Mouse (Mus musculus) cerebellum, postnatal 10 days (tissue): ENCODE data around the gene Cyfip1.
"Not testable (repeated sequence)": the region's sequence is repeated elsewhere in the genome, so short reads cannot be mapped to it uniquely, and the experiment has no call there.

Experiments used
- DNase-seq, 2 experiments: peaks; one replicate each; pipeline ENCODE4 v3.0.0; 2021; ENCODE audit warnings: mixed read lengths in 2 of 2

The Cyfip1 gene

DNA sequence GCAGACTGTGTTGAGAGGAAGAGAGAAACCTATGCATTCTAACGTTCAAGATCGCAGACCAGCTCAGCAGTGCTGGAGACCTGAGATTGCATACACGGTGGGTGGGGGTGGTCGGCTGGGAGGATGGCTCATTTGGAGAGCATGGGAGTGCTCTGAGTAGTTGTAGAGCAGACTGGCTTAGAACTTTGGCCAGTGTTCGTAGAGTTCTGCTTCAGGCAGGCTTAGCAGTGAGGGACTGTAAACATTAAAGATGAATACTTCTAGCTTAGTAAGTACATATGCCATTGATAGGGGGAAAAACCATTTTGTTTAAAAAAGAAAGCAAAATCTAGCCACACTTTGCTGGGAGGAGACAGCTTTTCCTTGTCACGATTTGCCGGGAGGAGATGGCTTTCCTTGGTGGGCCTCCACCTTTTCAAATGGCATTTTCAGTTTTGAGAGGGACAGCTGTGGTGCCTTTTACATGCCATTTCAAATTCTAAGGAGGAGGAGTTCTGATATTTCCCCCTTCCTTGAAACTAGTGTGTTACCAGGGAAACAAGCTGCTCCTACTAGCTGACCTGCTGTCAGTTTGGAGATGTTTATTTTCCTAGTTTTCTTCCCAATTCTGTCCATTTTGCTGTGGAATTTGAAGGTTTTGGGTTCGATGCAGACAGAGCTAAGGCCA, 24.3 kb downstream of the Cyfip1 start:
- no peak for DNase-seq

DNA sequence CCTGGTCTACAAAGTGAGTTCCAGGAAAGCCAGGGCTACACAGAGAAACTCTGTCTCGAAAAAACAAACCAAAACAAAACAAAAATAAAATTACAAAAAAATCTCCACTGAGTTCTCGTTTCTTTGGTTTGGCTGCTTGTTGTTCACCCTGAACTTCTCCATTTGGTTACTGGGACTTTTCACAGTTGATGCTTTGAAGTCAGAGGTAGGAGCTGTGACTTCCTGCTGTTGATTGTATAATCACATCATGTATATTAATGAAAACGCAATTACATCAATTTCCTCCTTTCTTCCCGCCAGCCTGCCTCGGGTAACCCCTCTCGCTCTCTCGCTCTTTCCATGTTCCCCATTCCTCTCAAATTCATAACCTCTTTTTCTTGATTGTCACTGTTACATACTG, 26.7 kb downstream of the Cyfip1 start:
- no peak for DNase-seq

DNA sequence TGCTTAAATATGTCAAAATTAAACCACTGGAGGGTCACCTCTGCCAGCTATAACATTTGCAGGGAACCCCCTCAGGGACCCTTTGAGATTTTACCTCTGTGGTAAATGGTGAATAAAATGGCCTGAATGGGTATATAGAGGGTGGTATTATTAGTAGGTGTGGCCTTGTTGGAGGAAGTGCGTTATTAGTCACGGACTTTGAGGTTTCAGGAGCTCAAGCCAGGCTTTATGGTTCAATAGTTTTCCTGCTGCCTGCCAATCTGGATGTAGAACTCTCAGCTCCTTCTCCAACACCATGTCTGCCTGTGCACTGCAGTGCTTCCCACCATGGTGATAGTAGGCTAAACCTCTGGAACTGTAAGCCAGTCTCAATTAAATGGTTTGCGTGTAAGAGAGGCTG, 27.7 kb downstream of the Cyfip1 start:
- no peak for DNase-seq

DNA sequence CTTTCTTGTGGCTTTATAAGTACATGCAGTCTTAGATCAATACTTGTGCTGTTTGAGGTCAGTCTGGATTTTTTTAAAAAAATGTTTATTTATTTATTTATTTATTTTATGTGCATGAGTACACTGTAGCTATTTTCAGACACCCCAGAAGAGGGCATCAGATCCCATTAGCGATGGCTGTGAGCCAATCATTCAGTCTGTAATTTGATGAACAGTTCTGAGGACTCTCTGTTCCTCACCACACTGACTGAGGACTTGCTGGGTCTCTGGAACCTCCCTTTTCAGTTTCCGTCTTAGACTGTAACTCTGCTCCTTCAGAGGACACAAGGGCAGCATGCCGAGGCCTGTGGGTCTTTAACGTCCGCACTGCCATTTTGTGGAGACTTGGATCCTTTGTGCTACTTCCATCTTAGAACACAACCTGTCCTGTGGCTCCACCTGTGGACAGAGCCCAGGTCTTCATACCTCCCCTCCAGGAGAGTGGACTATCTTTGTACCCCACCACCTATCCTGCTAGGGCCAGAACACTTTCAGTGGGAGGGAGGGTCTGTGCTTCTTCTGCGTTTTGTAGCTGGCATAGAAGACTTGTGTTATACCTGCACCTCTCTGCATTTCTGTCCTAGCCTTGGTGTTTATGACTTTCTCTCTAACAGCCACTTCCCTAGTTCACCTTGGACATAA, 28.9 kb downstream of the Cyfip1 start:
- DNase-seq = peak; percentile 43 to 62

DNA sequence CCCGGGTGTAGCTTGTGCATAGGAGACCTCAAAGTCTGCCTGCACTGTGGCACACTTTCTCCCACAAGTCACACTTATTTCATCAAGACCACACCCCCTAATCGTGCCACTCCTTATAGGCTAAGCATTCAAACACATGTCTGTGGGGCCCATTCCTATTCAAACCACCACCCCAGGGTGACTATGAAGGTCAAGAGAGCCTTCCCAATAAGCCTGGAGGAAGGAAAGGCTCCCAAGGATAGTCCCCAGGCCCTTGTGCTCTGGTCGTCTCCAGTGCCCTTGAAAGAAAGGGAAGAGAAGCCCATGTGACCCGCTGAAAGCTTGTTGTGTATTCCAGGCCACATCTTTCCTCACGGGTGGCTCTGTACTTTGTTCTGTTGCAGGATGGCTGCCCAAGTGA, 29.9 kb downstream of the Cyfip1 start:
- DNase-seq = no peak

DNA sequence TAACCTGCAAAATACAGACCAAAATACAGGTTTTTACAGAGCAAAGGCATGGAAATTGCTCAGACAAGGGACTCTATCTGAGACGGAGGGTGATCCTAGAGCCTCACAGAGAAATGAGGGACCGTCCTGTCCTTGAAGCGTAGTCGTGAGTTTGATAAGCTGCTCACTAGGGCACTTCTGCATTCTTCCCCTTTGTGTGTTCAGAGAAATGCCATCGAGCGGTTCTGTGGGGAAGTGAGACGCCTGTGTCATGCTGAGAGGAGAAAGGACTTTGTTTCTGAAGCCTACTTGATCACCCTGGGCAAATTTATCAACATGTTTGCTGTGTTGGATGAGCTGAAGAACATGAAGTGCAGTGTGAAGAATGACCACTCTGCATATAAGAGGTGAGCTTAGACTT, 33.2 kb downstream of the Cyfip1 start:
- no peak for DNase-seq

DNA sequence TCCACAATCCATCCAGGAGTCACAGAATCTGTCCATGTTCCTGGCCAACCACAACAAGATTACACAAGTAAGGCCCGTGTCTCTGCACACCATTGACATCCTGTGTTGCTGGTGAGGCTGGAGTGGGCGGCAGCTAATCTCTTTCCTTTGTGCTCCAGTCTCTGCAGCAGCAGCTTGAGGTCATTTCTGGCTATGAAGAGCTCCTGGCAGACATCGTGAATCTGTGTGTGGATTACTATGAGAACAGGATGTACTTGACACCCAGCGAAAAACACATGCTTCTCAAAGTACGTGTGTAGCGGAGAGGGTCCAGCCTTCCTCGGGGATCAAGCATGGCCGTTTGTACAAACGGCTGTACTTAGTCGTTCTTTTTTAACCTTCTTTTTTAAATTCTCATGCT, 36.2 kb downstream of the Cyfip1 start:
- no peak for DNase-seq

DNA sequence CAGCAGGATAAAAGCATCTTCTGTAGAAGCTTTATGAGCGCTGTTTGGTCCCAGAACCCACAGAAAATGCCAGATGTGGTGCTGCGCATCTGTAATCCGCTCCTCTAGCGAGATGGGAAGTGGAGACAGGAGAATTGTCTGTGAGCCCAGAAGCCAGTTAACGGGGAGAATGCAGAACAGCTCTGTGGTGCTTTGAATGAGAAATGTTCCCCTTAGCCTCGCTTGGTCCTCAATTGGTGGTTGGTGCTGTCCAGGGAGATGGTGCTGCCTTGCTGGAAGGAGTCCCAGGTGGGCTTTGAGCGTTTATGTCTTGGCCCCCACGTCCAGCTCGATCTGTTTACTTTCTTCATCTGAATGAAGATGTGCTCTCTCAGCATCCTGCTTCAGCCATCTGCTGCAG, 39.3 kb downstream of the Cyfip1 start:
- DNase-seq = no peak

DNA sequence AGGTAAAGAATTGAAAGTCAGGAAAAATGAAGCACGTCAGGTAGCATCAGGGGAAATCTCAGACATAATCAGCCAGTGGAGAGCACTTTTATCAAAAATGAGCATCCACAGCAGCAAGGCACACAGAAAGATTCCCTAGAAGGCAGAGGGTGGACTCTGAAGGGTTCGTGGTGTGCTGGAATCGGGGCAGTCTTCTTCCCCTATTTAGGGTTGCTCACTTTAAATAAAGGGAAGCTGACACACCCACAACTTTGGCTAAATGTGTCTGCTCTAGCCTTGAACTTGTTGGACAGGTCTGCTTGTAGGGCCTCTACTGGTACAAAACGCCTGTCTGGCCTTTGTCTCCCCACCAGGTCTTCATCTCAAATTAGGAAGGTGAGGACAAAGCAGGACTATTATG, 47.1 kb downstream of the Cyfip1 start:
- no peak for DNase-seq

DNA sequence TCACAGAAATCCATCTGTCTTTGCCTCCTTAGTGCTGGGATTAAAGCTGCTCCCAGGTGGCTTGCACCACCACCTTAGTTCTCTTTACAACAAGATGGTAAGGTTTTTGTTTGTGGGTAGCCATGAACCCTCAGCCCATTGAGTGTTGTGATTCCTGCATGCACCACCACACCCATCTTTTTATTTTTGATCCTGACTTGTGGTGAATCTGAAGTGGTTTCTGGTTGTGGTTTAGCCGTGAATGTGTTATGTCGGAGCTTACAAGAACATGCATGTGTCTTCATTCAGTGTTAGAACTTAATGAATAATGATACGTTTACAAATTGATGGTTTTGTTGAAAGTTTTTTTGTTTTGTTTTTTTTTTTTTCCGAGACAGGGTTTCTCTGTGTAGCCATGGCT, 48.5 kb downstream of the Cyfip1 start:
- DNase-seq = no peak

DNA sequence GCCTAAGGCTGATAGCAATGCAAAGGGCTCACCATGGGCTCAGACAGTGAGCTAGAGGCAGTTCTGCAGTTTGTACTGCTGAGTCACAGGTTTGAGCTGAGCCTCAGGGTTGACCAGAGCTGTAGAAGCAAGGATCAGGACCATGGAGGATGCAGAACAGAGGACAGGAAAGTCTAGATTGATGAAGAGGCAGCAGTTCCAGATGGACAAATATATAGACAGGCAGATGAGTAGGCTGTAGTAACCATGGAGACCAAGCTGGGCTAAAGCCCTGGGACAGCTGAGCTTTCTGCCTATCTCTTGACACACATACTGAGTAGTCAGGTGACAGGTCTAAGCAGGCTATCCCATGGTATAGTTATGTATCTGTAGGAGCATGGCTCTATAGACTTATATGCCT, 49.2 kb downstream of the Cyfip1 start:
- no peak for DNase-seq

DNA sequence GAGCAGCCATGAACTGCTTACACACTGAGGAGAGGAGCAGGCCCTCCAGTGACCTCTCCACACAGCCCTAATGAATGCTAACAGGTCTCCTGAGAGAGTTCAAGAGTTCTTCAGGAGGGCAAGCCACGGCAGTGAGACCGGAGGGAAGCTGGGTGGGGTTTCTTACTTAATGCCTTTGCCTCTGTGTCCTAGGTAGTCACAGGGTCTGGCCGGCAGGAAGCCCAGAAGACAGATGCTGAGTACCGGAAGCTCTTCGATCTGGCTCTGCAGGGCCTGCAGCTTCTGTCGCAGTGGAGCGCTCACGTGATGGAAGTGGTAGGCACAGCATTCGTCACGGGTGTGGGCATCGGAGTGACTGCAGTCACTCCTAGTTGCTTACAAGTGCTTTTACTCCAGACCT, 50.3 kb downstream of the Cyfip1 start:
- DNase-seq = no peak

DNA sequence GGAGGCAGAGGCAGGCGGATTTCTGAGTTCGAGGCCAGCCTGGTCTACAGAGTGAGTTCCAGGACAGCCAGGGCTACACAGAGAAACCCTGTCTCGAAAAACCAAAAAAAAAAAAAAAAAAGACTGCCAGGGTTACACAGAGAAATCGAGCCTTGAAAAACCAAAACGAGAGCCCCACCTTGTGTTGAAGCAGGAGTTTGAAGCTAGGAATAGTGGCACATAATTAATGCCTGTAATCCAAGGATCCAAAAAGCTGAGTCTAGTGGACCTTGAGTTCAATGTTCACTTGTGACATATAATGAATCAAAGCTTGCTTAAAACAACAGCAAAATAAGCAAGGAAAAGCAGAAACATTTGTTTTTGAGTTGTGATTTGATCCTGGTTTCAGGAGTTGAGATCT, 62.2 kb downstream of the Cyfip1 start:
- no peak for DNase-seq

DNA sequence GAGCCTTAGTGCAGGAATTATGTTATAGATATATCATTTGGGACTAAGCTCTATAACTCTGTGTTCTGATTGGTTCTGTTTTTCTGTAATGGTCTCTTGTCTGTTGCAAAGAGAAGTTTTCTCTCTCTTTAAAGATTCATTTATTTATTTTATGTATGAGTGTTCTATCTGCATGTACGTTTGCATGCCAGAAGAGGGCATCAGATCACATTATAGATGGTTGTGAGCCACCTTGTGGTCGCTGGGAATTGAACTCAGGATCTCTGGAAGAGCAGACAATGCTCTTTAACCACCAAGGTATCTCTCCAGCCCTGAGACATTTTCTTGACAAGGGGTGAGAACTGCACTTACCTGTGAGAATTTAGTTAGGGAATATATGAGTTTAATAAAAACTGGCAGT, 63.9 kb downstream of the Cyfip1 start:
- no peak for DNase-seq

DNA sequence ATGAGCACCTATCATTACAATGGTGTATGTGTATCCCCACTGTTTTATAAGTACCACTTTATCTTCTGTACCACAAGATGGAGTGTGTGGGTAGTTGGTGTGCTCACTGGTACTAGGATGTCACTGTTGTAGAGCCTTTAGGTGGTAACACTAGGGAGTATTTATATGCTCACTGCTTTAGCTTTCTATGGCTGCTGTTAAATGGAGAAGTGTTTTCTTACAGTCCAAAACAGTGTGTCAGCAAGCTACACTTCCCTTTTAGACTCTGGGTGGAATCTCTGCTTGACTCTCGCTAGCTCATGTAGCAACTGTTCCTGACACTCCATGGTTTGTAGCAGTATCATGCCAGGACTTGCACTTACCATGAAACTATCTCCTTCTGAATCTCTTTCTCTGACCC, 68.0 kb downstream of the Cyfip1 start:
- no peak for DNase-seq

DNA sequence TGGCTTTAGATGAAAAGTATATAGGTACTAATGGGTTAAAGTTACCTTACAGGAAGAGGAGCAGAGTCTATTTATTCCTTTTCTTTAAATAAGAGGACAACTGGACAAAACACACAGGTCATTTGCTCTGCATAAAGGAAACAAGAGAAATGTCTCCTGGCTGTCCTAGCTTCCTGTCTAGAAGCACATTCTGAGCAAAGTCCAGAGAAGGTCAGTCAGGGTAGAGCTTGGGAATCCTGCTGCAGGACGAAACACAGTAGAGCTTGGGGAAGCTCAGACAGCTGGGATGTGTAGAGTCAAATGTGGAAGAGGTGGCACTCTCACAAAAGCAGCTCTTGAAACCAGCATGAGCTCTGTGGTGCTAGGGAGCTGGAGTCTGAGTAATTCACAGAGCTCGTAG, 68.8 kb downstream of the Cyfip1 start:
- no peak for DNase-seq

DNA sequence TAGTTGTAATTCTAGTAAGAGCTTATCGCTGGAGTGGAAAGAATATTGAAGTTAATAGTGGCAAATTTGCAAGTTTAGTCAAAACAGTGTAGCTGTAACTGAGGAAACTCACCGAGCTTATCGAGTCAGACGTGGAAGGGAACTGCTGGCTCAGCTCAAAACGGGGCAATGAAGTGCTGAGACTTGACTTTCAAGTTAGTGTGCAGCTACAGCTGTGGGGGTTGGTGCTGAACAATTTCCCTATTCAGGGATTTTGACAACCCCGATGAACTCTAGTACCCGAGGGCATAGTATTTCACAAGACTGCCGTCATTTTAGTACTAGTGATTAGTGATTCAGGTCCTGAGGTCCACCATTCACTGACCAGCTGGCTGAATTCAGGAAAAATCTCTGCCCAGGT, 69.8 kb downstream of the Cyfip1 start:
- no peak for DNase-seq

DNA sequence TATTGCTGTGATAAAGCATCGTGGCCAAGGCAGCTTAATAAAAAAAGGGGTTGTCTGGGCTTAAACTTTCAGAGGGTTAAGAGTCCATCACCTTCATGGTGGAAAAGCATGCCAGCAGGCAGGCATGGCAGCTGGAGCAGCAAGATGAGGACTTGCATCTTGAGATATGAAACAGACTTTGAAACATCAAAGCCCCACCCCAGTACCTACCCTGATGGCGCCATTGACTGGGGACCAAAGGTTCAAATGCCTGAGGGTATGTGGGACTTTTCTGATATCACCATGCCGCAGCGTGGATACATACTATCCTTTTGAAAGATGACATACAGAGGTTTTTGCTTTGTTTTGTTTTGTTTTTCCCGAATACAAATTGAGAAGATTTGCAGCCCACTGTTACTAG, 70.6 kb downstream of the Cyfip1 start:
- DNase-seq = no peak

DNA sequence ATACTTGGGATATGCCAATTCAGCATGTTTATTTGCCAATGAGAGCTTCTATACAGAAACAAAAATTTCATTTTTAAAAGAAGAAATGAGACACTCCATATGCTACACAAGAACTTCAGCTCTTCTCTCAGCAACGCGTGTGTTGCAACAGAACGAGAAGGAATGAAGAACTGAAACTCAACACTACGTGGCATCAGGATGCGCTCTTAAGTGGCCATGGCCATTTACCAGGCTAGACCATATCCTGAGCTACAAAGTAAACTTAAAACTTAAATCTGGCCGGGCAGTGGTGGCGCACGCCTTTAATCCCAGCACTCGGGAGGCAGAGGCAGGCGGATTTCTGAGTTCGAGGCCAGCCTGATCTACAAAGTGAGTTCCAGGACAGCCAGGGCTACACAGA, 76.8 kb downstream of the Cyfip1 start:
- DNase-seq = not testable (repeated sequence)

DNA sequence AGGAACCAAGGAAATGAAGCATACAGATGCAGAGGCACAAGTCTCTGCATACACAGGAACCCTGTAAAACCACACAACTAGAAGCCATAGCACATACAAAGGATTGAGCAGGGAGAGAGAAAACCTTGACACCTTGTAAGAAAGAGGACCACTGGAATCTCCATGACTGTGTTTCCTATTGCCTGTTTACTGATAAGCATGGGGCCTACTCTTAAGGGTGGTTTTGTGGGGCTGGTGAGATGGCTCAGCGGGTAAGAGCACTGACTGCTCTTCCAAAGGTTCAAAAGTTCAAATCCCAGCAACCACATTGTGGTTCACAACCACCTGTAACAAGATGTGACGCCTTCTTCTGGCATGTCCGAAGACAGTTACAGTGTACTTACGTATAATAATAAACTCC, 85.7 kb downstream of the Cyfip1 start:
- no peak for DNase-seq

DNA sequence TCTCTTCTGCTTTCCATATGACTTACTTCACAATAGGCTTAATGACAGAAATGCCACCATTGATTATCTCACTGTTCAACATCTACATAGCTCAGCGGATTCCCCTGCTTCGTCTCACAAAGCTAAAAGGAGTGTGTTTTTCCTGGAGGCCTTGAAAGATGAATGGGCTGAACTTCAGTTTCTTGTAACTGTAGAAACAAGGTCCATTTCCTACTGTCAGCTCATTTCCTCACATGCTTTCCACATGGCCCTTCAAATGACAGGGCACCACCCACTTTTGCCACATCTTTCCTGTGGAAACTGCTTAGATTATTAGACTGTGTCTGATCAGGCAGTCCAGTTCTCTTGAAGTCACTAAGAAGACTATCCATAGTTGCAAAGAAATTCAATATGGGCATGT, 87.1 kb downstream of the Cyfip1 start:
- no peak for DNase-seq

DNA sequence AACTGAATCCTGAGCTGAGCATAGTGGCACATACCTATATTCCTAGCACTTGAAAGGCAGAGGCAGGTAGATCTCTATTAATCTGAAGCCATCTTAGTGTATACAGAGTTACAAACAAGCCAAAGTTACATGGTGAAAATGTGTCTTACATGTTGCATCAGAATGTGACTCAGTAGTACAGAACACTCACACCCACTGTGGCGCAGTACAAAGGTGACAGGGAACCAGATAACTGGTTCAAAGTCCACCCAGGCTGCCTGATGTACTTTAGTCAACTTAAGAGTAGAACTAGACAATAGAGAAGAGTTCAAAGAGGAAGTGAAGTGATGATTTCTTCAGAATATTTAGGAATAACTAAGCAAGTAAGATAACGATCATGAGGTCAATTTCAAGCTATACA, 93.5 kb downstream of the Cyfip1 start:
- DNase-seq = no peak

DNA sequence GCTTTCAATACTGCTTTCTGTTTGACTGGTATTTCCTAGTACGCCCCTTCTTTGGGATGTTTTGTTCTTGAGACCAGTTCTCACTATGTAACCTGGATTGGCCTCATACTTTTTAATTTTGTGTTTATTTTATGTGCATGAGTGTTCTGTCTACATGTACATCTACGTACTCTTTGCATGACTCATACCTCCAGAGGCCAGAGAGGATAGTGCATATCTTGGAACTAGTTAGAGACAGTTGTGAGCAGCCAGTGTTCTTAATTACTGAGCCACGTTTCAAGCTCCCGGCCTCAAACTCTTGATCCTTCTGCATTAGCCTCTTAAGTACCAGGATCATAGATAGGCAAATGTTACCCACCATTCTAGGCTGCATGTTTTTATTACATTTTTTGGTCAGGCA, 96.8 kb downstream of the Cyfip1 start:
- no peak for DNase-seq

DNA sequence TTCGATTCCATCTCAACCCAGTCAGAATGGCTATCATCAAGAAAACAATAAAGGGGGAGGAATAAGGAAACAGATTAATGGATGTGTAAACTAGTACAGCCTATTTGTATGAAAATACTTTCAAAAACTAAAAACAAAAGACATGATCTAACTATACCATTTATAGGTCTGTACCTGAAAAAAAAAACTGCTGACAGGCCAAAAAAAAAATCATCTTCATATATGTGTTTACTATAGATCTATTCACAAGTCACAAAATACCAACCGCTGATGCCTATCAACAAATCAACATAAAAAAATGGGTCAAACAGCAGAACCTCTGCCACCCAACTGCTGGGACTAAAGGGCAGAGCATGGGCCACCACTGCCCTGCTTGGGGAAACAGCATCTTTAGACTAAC, 114.5 kb downstream of the Cyfip1 start:
- no peak for DNase-seq

DNA sequence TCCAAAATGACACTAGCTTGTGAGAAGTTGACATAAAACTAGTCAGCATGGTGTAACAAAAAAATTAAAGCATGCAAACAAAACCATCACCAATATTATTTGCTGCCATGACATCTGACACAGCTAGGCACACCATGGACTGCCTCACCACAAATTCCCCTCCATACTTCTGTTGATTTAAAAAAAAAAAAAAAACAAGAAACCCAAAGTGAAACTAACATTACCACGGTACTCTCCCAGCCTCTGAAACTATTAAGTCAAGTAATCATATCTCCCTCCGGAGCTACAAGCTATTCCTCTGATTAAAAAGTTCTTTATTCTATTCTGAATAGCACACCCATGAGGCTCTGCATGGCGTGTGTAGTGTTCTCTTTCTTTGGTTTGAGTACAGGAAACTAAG, 115.6 kb downstream of the Cyfip1 start:
- no peak for DNase-seq
